Mouse (Mus musculus): Measurements from ENCODE around the gene Gpr146. TPM values are rescaled to one million over a fixed set of nuclear protein-coding genes. Genes with fewer than 3 reads are reported as not detected.

The Gpr146 gene
- polyA plus RNA-seq, 1 experiment from 2014 or later: 24.1 TPM

DNA sequence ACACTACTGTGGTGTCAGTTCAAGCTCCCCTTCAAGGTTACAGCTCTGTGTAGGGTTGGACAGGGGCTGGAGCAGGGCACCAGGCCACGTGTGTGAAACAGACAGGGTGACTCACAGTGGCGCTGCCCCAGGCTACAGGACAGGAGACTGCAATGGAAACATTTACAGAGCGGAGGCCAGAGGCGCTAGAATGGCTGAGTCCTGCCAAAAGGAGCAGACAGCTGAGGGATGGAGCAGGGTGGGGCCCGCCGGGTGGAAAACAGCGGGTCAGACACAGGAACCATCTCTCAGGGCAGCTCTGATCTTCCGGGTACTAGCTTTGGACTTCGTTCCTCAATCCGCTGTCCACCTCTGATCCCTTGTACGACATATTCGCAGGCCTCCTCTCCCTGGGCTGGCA, 31.9 kb downstream of the Gpr146 start:
- Histone ChIP-seq H3K27ac (ENCODE audit: low read length) (no peak overlapping the region), H3K9me3 (replicated peaks; ENCODE audit: control insufficient read depth, low read length) (no peaks in the 10 kb centered on the region), H3K4me1 (ENCODE audit: control insufficient read depth, low read depth, low read length) (peaks cover 14% of the 10 kb centered on the region), H3K4me3 (ENCODE audit: low read depth, low read length) (no peak overlapping the region), H3K9ac (ENCODE audit: low read depth, low read length) (no peak overlapping the region), H3K36me3 (ENCODE audit: control insufficient read depth, insufficient read depth) (no peaks in the 10 kb centered on the region), H3K27me3 (ENCODE audit: control insufficient read depth, insufficient read depth, low read depth, low read length) (no peaks in the 10 kb centered on the region), H3K4me2 (ENCODE audit: low read depth, low read length) (no peak overlapping the region)
- ATAC-seq (ENCODE audit: low read depth): no peak
- WGBS (ENCODE audit: insufficient replicate concordance): 65% methylated on average over 12 of the region's 12 CpGs

- Histone ChIP-seq H3K27ac (ENCODE audit: low read length) (no peak overlapping the region), H3K27me3 (ENCODE audit: control insufficient read depth, insufficient read depth, low read depth, low read length) (no peaks in the 10 kb centered on the region), H3K4me2 (ENCODE audit: low read depth, low read length) (no peak overlapping the region), H3K9ac (ENCODE audit: low read depth, low read length) (no peak overlapping the region), H3K4me1 (ENCODE audit: control insufficient read depth, low read depth, low read length) (peaks cover 8% of the 10 kb centered on the region), H3K4me3 (ENCODE audit: low read depth, low read length) (no peak overlapping the region), H3K9me3 (replicated peaks; ENCODE audit: control insufficient read depth, low read length) (no peaks in the 10 kb centered on the region), H3K36me3 (ENCODE audit: control insufficient read depth, insufficient read depth) (no peaks in the 10 kb centered on the region)
- no peak for ATAC-seq (ENCODE audit: low read depth)
- 76% methylated on average over 4 of the region's 4 CpGs for WGBS (ENCODE audit: insufficient replicate concordance)
These were observed 32.6 kb downstream of the Gpr146 start for GRCm38 (mm10) chr5:139410056-139410455.

- no peak overlapping the region for H3K4me3 ChIP-seq (ENCODE audit: low read depth, low read length)
- ATAC-seq (ENCODE audit: low read depth): no peak
- H3K9ac ChIP-seq (ENCODE audit: low read depth, low read length): no peak overlapping the region
- H3K27me3 ChIP-seq (ENCODE audit: control insufficient read depth, insufficient read depth, low read depth, low read length): no peaks in the 10 kb centered on the region
- no peak overlapping the region for H3K27ac ChIP-seq (ENCODE audit: low read length)
- no peaks in the 10 kb centered on the region for H3K36me3 ChIP-seq (ENCODE audit: control insufficient read depth, insufficient read depth)
- H3K4me2 ChIP-seq (ENCODE audit: low read depth, low read length): no peak overlapping the region
- H3K9me3 ChIP-seq (replicated peaks; ENCODE audit: control insufficient read depth, low read length): no peaks in the 10 kb centered on the region
- no peaks in the 10 kb centered on the region; the same call in 1 of the 2 replicates for H3K4me1 ChIP-seq (ENCODE audit: control insufficient read depth, low read depth, low read length)
- WGBS (ENCODE audit: insufficient replicate concordance): 78% methylated on average over 6 of the region's 6 CpGs
These were observed 33.6 kb downstream of the Gpr146 start for GRCm38 (mm10) chr5:139411117-139411516.

GRCm38 (mm10) chr5:139411665-139412314, 34.3 kb downstream of the Gpr146 start:
- no peak overlapping the region for H3K27ac ChIP-seq (ENCODE audit: low read length)
- H3K4me1 ChIP-seq (ENCODE audit: control insufficient read depth, low read depth, low read length): no peaks in the 10 kb centered on the region; the same call in 1 of the 2 replicates
- H3K27me3 ChIP-seq (ENCODE audit: control insufficient read depth, insufficient read depth, low read depth, low read length): no peaks in the 10 kb centered on the region
- H3K4me2 ChIP-seq (ENCODE audit: low read depth, low read length): no peak overlapping the region
- ATAC-seq (ENCODE audit: low read depth): no peak
- no peaks in the 10 kb centered on the region for H3K9me3 ChIP-seq (replicated peaks; ENCODE audit: control insufficient read depth, low read length)
- 70% methylated on average over 15 of the region's 15 CpGs for WGBS (ENCODE audit: insufficient replicate concordance)
- H3K9ac ChIP-seq (ENCODE audit: low read depth, low read length): no peak overlapping the region
- H3K4me3 ChIP-seq (ENCODE audit: low read depth, low read length): no peak overlapping the region
- H3K36me3 ChIP-seq (ENCODE audit: control insufficient read depth, insufficient read depth): no peaks in the 10 kb centered on the region

DNA sequence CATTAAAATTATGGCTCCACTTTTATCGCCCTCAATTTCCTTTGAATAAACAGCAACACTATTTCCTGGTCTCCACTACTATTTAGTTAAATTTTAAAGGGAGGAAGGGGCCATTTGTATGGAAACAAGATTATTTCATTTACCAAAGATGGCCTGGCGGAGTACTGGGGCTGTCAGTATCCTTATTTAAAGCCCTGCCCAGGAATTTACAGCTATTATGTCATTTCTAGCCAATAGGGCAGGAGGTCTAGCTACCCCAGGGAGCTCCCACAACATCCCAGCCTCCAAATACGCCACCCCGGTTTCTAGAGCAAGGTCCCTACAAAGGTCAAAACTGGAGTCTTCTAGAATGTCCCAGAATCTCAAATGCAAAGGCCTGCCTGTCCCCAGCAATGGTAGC, 36.0 kb downstream of the Gpr146 start:
- no peak overlapping the region for H3K27ac ChIP-seq (ENCODE audit: low read length)
- H3K4me3 ChIP-seq (ENCODE audit: low read depth, low read length): no peak overlapping the region
- 70% methylated on average over 4 of the region's 4 CpGs for WGBS (ENCODE audit: insufficient replicate concordance)
- H3K27me3 ChIP-seq (ENCODE audit: control insufficient read depth, insufficient read depth, low read depth, low read length): no peaks in the 10 kb centered on the region
- ATAC-seq (ENCODE audit: low read depth): no peak
- no peaks in the 10 kb centered on the region for H3K9me3 ChIP-seq (replicated peaks; ENCODE audit: control insufficient read depth, low read length)
- no peaks in the 10 kb centered on the region for H3K36me3 ChIP-seq (ENCODE audit: control insufficient read depth, insufficient read depth)
- H3K4me2 ChIP-seq (ENCODE audit: low read depth, low read length): no peak overlapping the region
- H3K4me1 ChIP-seq (ENCODE audit: control insufficient read depth, low read depth, low read length): no peaks in the 10 kb centered on the region; the same call in 1 of the 2 replicates
- no peak overlapping the region for H3K9ac ChIP-seq (ENCODE audit: low read depth, low read length)

- Histone ChIP-seq H3K36me3 (ENCODE audit: control insufficient read depth, insufficient read depth) (no peaks in the 10 kb centered on the region), H3K4me2 (ENCODE audit: low read depth, low read length) (no peak overlapping the region), H3K27me3 (ENCODE audit: control insufficient read depth, insufficient read depth, low read depth, low read length) (no peaks in the 10 kb centered on the region), H3K4me3 (ENCODE audit: low read depth, low read length) (no peak overlapping the region), H3K4me1 (ENCODE audit: control insufficient read depth, low read depth, low read length) (no peaks in the 10 kb centered on the region), H3K9me3 (replicated peaks; ENCODE audit: control insufficient read depth, low read length) (no peaks in the 10 kb centered on the region), H3K27ac (ENCODE audit: low read length) (no peak overlapping the region), H3K9ac (ENCODE audit: low read depth, low read length) (no peak overlapping the region)
- no peak for ATAC-seq (ENCODE audit: low read depth)
- 75% methylated on average over 5 of the region's 5 CpGs for WGBS (ENCODE audit: insufficient replicate concordance)
These were observed 37.5 kb downstream of the Gpr146 start for GRCm38 (mm10) chr5:139415001-139415400.

GRCm38 (mm10) chr5:139416942-139417341, 39.4 kb downstream of the Gpr146 start:
- Histone ChIP-seq H3K4me3 (ENCODE audit: low read depth, low read length) (no peak overlapping the region), H3K4me1 (ENCODE audit: control insufficient read depth, low read depth, low read length) (no peaks in the 10 kb centered on the region), H3K9me3 (replicated peaks; ENCODE audit: control insufficient read depth, low read length) (no peaks in the 10 kb centered on the region), H3K27ac (ENCODE audit: low read length) (no peak overlapping the region), H3K36me3 (ENCODE audit: control insufficient read depth, insufficient read depth) (no peaks in the 10 kb centered on the region), H3K27me3 (ENCODE audit: control insufficient read depth, insufficient read depth, low read depth, low read length) (no peaks in the 10 kb centered on the region), H3K9ac (ENCODE audit: low read depth, low read length) (no peak overlapping the region), H3K4me2 (ENCODE audit: low read depth, low read length) (no peak overlapping the region)
- ATAC-seq (ENCODE audit: low read depth): no peak
- WGBS (ENCODE audit: insufficient replicate concordance): 83% methylated on average over 4 of the region's 4 CpGs

DNA sequence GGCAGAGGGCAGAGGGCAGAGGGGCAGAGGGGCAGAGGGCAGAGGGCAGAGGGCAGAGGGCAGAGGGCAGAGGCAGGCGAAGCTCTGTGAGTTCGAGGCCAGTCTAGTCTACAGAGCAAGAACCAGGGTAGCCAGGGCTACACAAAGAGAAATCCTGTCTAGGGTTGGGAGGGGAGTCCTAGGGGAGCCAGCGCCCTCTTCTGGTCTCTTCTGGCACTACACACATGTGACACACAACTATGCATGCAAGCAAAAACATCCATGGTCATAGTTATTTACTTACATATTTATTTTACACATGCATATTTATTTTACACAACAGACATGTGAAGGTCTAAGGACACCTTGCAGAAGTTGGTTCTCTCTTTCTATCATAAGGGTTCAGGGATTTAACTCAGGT, 40.0 kb downstream of the Gpr146 start:
- ATAC-seq (ENCODE audit: low read depth): no peak
- Histone ChIP-seq H3K4me2 (ENCODE audit: low read depth, low read length) (no peak overlapping the region), H3K9ac (ENCODE audit: low read depth, low read length) (no peak overlapping the region), H3K36me3 (ENCODE audit: control insufficient read depth, insufficient read depth) (no peaks in the 10 kb centered on the region), H3K27ac (ENCODE audit: low read length) (no peak overlapping the region), H3K4me1 (ENCODE audit: control insufficient read depth, low read depth, low read length) (no peaks in the 10 kb centered on the region), H3K9me3 (replicated peaks; ENCODE audit: control insufficient read depth, low read length) (no peaks in the 10 kb centered on the region), H3K27me3 (ENCODE audit: control insufficient read depth, insufficient read depth, low read depth, low read length) (no peaks in the 10 kb centered on the region), H3K4me3 (ENCODE audit: low read depth, low read length) (no peak overlapping the region)
- WGBS (ENCODE audit: insufficient replicate concordance): 65% methylated on average over 3 of the region's 3 CpGs

- Histone ChIP-seq H3K36me3 (ENCODE audit: control insufficient read depth, insufficient read depth) (no peaks in the 10 kb centered on the region), H3K9ac (ENCODE audit: low read depth, low read length) (no peak overlapping the region), H3K4me2 (ENCODE audit: low read depth, low read length) (no peak overlapping the region), H3K27ac (ENCODE audit: low read length) (no peak overlapping the region), H3K9me3 (replicated peaks; ENCODE audit: control insufficient read depth, low read length) (no peaks in the 10 kb centered on the region), H3K4me1 (ENCODE audit: control insufficient read depth, low read depth, low read length) (no peaks in the 10 kb centered on the region), H3K4me3 (ENCODE audit: low read depth, low read length) (no peak overlapping the region), H3K27me3 (ENCODE audit: control insufficient read depth, insufficient read depth, low read depth, low read length) (no peaks in the 10 kb centered on the region)
- no peak for ATAC-seq (ENCODE audit: low read depth)
- 57% methylated on average over 2 of the region's 2 CpGs for WGBS (ENCODE audit: insufficient replicate concordance)
These were observed 40.6 kb downstream of the Gpr146 start for GRCm38 (mm10) chr5:139418110-139418509.
